Comparison of ENCODE assay signal across 8 mouse cellular contexts in the genomic region with DNA sequence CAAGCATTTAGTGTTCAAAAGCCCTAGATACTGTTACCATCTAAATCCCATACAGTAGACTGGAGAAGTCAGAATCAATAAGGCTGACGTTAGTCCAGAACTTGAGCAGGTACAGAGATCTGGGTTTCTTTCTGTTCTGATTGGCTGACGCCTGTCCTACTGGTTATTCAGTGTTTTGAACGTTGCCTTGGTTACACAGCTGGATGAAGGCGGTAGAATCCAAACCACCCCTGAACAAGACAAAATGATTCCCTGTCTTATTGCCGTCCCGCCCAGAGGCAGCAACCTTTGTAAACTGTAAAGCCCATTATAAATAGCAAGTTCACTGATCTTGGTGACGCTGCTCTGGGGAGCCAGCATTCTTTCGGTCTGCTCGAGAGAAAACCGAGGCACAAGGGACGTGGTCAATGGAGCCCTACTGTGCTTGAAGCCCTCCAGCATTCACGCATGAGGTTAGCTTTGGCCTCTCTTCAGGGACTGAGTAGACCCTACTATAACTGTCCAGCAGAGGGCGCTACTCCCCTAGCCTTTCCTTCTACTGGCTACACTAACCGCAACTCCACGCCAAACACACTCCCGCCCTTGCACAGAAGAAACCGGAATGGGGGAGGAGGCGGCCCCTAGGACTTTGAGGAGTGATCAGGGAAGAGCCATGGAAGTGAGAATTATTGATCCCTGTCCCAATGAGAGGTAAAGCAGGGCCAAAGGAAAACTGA. TPM values are rescaled to one million over a fixed set of nuclear protein-coding genes. Genes with fewer than 3 reads are reported as not detected.
DNase-seq lines count a peak whose midpoint lies in the region; ATAC-seq and TF ChIP-seq lines count a peak whose summit lies in the region.

No protein-coding gene starts in this region.

- TF ChIP-seq POLR2A in limb, embryonic 14.5 days (IDR thresholded peaks at IDR 0.05; ENCODE audit: borderline replicate concordance, extremely low read depth, insufficient read depth, insufficient read length) = 0 out of 2 replicates have a peak, but pooled peaks have one; percentile 10
- no peak for TF ChIP-seq POLR2A in spleen, adult 2 months (IDR thresholded peaks at IDR 0.05; ENCODE audit: low read depth, low read length)

- H3K36me3 ChIP-seq in embryonic facial prominence, embryonic 14.5 days (ENCODE audit: control insufficient read depth, insufficient read depth, low read length) = no peaks in the 10 kb centered on the region
- no peaks in the 10 kb centered on the region for H3K36me3 ChIP-seq in limb, embryonic 14.5 days (ENCODE audit: control insufficient read depth, insufficient read depth, low read length)
- H3K36me3 ChIP-seq in midbrain, embryonic 16.5 days (ENCODE audit: control insufficient read depth, insufficient read depth, low read length) = no peaks in the 10 kb centered on the region
- no peaks in the 10 kb centered on the region for H3K36me3 ChIP-seq in spleen, adult 2 months (ENCODE audit: control insufficient read depth, insufficient read depth, low read length)

- peak; percentile 78; the same call in 1 of the 2 replicates for TF ChIP-seq CTCF in spleen, adult 2 months (IDR thresholded peaks at IDR 0.05; ENCODE audit: extremely low read depth, insufficient read depth, insufficient read length, insufficient replicate concordance)

- no peaks in the 10 kb centered on the region for H3K9me3 ChIP-seq in embryonic facial prominence, embryonic 14.5 days (ENCODE audit: control insufficient read depth, low read length)
- no peaks in the 10 kb centered on the region for H3K9me3 ChIP-seq in limb, embryonic 14.5 days (ENCODE audit: control insufficient read depth, low read length)
- H3K9me3 ChIP-seq in midbrain, embryonic 16.5 days (replicated peaks; ENCODE audit: control insufficient read depth, low read length, poor library complexity, severe bottlenecking) = no peaks in the 10 kb centered on the region

- peak overlapping the region; percentile 97 for H3K4me2 ChIP-seq in embryonic facial prominence, embryonic 14.5 days (ENCODE audit: low read depth, low read length)
- H3K4me2 ChIP-seq in limb, embryonic 14.5 days (replicated peaks; ENCODE audit: low read depth, low read length, severe bottlenecking) = peak overlapping the region; percentile 95
- H3K4me2 ChIP-seq in midbrain, embryonic 16.5 days (ENCODE audit: low read length) = peak overlapping the region; percentile 94

- peak overlapping the region; percentile 100 for H3K27ac ChIP-seq in embryonic facial prominence, embryonic 14.5 days (replicated peaks; ENCODE audit: low read depth, low read length)
- H3K27ac ChIP-seq in limb, embryonic 14.5 days (replicated peaks; ENCODE audit: low read depth, low read length) = peak overlapping the region; percentile 100
- H3K27ac ChIP-seq in midbrain, embryonic 16.5 days (ENCODE audit: low read length) = peak overlapping the region; percentile 97
- H3K27ac ChIP-seq in spleen, adult 2 months (ENCODE audit: insufficient read depth, low read length) = peak overlapping the region; percentile 97

- 3% methylated on average over 18 of the region's 18 CpGs for WGBS in embryonic facial prominence, embryonic 14.5 days
- WGBS in limb, embryonic 14.5 days = 3% methylated on average over 18 of the region's 18 CpGs
- WGBS in midbrain, embryonic 16.5 days = 2% methylated on average over 18 of the region's 18 CpGs
- WGBS in spleen, adult 2 months = 18% methylated on average over 18 of the region's 18 CpGs

- peak; percentile 97 for DNase-seq in 416B (ENCODE audit: low read depth)
- peak; percentile 77 to 86 for DNase-seq in adrenal gland, postnatal 4 days (ENCODE audit: low spot score in 2 of 2)
- DNase-seq in embryonic facial prominence, embryonic 14.5 days (ENCODE audit: low spot score) = peak; percentile 97
- DNase-seq in heart, adult 8-10 months (ENCODE audit: low spot score) = peak; percentile 96
- peak; percentile 95 for DNase-seq in kidney, adult 9 months
- peak; percentile 99 for DNase-seq in limb, embryonic 14.5 days (ENCODE audit: low spot score)
- peak; percentile 82 to 90 for DNase-seq in spleen, adult 2 months (ENCODE audit: low read depth in 1 of 2, low spot score in 2 of 2)

- no peaks in the 10 kb centered on the region for H3K27me3 ChIP-seq in embryonic facial prominence, embryonic 14.5 days (replicated peaks; ENCODE audit: control insufficient read depth, insufficient read depth, low read length)
- H3K27me3 ChIP-seq in limb, embryonic 14.5 days (ENCODE audit: control insufficient read depth, insufficient read depth, low read length) = no peaks in the 10 kb centered on the region
- H3K27me3 ChIP-seq in midbrain, embryonic 16.5 days (ENCODE audit: control insufficient read depth, insufficient read depth, low read depth, low read length) = no peaks in the 10 kb centered on the region
- no peaks in the 10 kb centered on the region for H3K27me3 ChIP-seq in spleen, adult 2 months (ENCODE audit: control insufficient read depth, insufficient read depth, low read length)

- H3K9ac ChIP-seq in embryonic facial prominence, embryonic 14.5 days (ENCODE audit: low read depth, low read length) = peak overlapping the region; percentile 95
- peak overlapping the region; percentile 75 for H3K9ac ChIP-seq in limb, embryonic 14.5 days (ENCODE audit: low read depth, low read length, severe bottlenecking)
- peak overlapping the region; percentile 17; the same call in 1 of the 2 replicates for H3K9ac ChIP-seq in midbrain, embryonic 16.5 days (ENCODE audit: low read depth, low read length)

- peak; percentile 81 for ATAC-seq in embryonic facial prominence, embryonic 14.5 days (ENCODE audit: low read depth)
- ATAC-seq in limb, embryonic 14.5 days (ENCODE audit: low FRiP score, low read depth) = peak; percentile 78
- ATAC-seq in midbrain, embryonic 16.5 days = peak; percentile 76

- H3K4me1 ChIP-seq in embryonic facial prominence, embryonic 14.5 days (ENCODE audit: control insufficient read depth, insufficient read depth, low read length) = peaks cover 23% of the 10 kb centered on the region
- peaks cover 26% of the 10 kb centered on the region for H3K4me1 ChIP-seq in limb, embryonic 14.5 days (ENCODE audit: control insufficient read depth, insufficient read depth, low read length)
- peaks cover 40% of the 10 kb centered on the region for H3K4me1 ChIP-seq in midbrain, embryonic 16.5 days (ENCODE audit: control insufficient read depth, insufficient read depth, low read length)
- H3K4me1 ChIP-seq in spleen, adult 2 months (ENCODE audit: control insufficient read depth, insufficient read depth, insufficient read length) = peaks cover 7% of the 10 kb centered on the region; the same call in 1 of the 2 replicates

- H3K4me3 ChIP-seq in embryonic facial prominence, embryonic 14.5 days (ENCODE audit: low read depth, low read length) = peak overlapping the region; percentile 51
- H3K4me3 ChIP-seq in limb, embryonic 14.5 days (replicated peaks; ENCODE audit: low read length) = peak overlapping the region; percentile 37
- peak overlapping the region; percentile 48 for H3K4me3 ChIP-seq in midbrain, embryonic 16.5 days (ENCODE audit: low read depth, low read length)
- peak overlapping the region; percentile 65 for H3K4me3 ChIP-seq in spleen, adult 2 months (ENCODE audit: extremely low read depth, insufficient read depth, insufficient read length)

RNA-seq across cellular contexts. Expression of a gene that starts 14.2 kb away (rescaled TPM):
- total RNA-seq in adrenal gland, postnatal 4 days (2021) = not detected
- not detected in 2 replicates for polyA plus RNA-seq in embryonic facial prominence, embryonic 14.5 days (2014; fragmentation: Nextera tagmentation; extraction: Ambion mirVana)
- not detected for total RNA-seq in heart, adult 8-10 months (2022)
- not detected in 2 replicates for polyA plus RNA-seq in limb, embryonic 14.5 days (2012; rRNA removed)
- not detected in 2 replicates for polyA plus RNA-seq in limb, embryonic 14.5 days (2014; fragmentation: Nextera tagmentation; extraction: Ambion mirVana)
- polyA plus RNA-seq in midbrain, embryonic 16.5 days (2015; fragmentation: Nextera tagmentation; extraction: Ambion mirVana) = not detected in 2 replicates
- polyA plus RNA-seq in spleen, adult 2 months (2012; rRNA removed) = not detected in 2 replicates

RNA-seq across cellular contexts. Expression of a gene that starts 14.3 kb away (rescaled TPM):
- not detected for total RNA-seq in adrenal gland, postnatal 4 days (2021)
- polyA plus RNA-seq in embryonic facial prominence, embryonic 14.5 days (2014; fragmentation: Nextera tagmentation; extraction: Ambion mirVana) = not detected in 2 replicates
- total RNA-seq in heart, adult 8-10 months (2022) = not detected
- polyA plus RNA-seq in limb, embryonic 14.5 days (2012; rRNA removed) = 0.09 TPM in 1 of 2 replicates, not detected in the other
- polyA plus RNA-seq in limb, embryonic 14.5 days (2014; fragmentation: Nextera tagmentation; extraction: Ambion mirVana) = 0.17 TPM in 1 of 2 replicates, not detected in the other
- polyA plus RNA-seq in midbrain, embryonic 16.5 days (2015; fragmentation: Nextera tagmentation; extraction: Ambion mirVana) = 0.11 TPM in 1 of 2 replicates, not detected in the other
- 0.11 and 0.34 TPM in 2 replicates for polyA plus RNA-seq in spleen, adult 2 months (2012; rRNA removed)

Comparison
In these comparisons a context has a peak if more than half of its experiments do, and no peak if none do; other contexts are left out.
1. Peak in every context shown above with its lines: DNase-seq, ATAC-seq, H3K4me3 ChIP-seq and H3K27ac ChIP-seq.
2. H3K9ac ChIP-seq: peak in every context shown above with its lines; median percentile 95 in embryonic facial prominence, embryonic 14.5 days; 75 in limb, embryonic 14.5 days; 17 in midbrain, embryonic 16.5 days.